Mouse (Mus musculus): Measurements from ENCODE around the gene Twnk. TPM values are rescaled to one million over a fixed set of nuclear protein-coding genes. Genes with fewer than 3 reads are reported as not detected.

Gene Twnk
- total RNA-seq, 2 experiments from 2014 or later, result 24.7 to 30.5 TPM

- DNase-seq (ENCODE audit: low spot score in 2 of 2), result peak; percentile 89 to 92
Observed at GRCm38 (mm10) chr19:45047417-45047934, 42.0 kb downstream of the Twnk start, which contains the start of gene Sfxn3. Gene Sfxn3 (plus strand): TSS chr19:45047503.

DNA sequence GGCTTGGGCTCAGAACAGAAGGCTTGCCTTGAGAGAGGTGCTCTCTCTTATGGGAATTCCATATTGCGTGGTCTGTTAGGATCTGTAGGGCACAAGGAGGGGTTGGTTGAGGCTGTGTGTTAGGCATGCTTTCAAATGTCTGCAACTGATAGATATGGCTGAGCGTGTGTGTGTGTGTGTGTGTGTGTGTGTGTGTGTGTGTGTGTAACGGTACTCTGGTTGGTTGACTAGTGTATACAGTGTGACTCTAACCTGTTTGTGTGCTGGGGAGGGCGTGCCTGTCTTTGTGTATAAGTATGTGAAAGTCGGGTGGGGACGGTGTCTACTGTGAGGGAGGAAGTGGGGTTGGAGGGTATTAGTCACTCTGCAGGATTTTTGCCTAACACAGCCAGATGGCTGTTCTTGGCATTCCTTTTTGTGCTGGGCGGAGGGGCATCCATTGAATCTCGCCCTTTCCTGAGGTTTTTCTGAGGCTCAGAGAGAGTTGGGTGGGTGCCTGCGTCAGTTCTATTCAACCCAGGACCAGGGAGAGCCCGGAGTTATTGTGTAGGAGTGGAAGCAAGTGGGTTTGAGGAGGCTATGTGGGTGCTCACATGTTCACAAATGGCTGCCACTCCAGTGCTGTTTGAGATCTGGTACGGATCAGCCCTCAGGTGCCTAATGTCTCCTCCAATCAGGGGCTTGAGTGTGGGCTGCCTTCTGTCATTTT is 42.6 kb downstream of the Twnk start:
- DNase-seq (ENCODE audit: low spot score in 2 of 2), result no peak

- DNase-seq (ENCODE audit: low spot score in 2 of 2), result no peak
Observed at GRCm38 (mm10) chr19:45048644-45049365, 43.3 kb downstream of the Twnk start.

DNA sequence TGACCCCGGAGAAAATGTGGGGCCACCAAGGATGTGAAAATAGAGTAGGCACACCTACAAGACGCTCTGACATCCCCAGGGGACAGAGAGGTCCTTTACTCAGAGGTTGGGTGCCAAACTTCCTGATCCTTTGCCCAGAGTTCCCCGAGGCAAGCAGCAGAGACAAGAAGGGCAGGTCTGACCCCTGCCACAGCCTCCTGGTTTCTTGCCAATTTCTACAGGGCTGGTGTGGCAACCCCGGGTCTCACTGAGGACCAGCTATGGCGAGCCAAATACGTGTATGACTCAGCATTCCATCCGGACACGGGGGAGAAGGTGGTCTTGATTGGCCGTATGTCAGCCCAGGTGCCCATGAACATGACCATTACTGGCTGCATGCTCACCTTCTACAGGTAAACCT is 44.1 kb downstream of the Twnk start:
- DNase-seq (ENCODE audit: low spot score in 2 of 2), result no peak

DNA sequence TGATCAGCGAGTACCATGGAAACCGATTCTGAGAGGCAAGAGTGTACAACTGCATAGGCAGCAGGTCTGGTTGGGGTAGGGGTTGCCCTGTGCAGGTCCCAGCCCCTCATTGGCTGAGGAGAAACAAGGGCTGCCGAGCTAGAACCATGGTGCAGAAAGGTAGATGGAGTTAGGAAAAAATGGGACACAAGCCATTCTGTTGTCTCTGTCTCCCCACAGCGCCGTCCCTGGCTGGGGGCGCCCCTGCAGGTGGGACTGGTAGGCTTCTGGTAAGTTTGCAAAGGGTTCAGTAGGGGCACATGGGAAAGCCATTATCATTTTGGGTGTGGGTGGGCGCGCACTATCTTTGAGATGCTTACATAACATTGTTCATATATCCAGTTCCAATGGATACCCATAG is 48.0 kb downstream of the Twnk start:
- DNase-seq (ENCODE audit: low spot score in 2 of 2), result no peak

GRCm38 (mm10) chr19:45054892-45055690 is 49.6 kb downstream of the Twnk start:
- DNase-seq (ENCODE audit: low spot score in 2 of 2), result no peak

- no peak for DNase-seq (ENCODE audit: low spot score in 2 of 2)
Observed at GRCm38 (mm10) chr19:45056364-45056763, 50.9 kb downstream of the Twnk start.

DNA sequence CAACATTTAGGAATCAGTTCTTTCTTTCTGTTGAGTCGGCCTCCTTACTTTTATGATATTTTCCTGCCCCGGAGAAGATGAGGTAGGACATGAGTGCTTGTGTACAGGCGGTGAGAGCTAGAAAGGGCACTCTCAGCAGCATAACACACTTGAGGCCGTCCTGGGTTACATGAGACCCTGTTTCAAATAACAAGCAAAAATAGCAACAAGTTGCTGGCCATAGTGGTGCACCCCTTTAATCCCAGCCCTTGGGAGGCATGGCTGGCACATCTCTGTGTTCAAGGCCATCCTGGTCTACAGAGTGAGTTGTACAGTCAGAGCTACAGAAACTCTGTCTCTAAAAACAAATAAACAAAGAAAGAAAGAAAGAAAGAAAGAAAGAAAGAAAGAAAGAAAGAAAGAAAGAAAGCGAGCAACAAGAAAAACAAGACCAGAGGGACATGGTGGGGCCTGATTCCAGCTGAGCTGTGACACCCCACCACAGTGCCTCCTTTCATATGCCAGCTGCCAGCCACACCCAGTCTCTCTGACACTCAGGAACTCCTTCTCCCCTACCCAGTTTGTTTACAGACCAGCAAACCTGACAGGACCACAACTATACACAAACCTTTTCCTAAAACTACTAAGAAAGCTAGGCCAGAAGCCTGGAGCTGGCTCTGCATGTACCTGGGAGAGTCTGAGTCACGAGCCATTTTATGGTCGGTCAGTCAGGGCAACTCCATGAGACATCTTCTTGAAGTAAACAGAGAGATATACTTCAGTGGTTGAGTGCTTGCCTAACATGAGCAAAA is 51.6 kb downstream of the Twnk start:
- DNase-seq (ENCODE audit: low spot score in 2 of 2), result no peak

DNA sequence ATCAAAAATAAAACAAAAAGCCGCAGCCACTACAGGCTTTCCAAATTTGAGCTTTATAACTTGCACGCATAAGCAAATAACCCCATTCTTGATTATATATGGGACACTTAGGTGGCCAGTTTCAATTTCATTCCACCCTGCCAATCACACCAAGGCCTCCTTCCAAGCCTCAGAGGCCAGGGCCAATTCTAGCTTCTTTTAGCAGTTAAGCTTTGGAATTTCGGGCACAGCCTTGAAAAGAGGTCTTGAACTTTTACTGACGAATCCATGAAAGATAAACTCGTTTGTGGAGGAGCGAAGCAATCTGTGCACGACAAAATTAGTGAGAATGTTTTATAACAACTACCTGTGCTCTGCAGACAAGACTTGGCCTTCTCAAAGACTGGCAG is 52.3 kb downstream of the Twnk start:
- DNase-seq (ENCODE audit: low spot score in 2 of 2), result no peak

GRCm38 (mm10) chr19:45058113-45058839 is 52.8 kb downstream of the Twnk start:
- peak; percentile 82 to 84 for DNase-seq (ENCODE audit: low spot score in 2 of 2)

- no peak for DNase-seq (ENCODE audit: low spot score in 2 of 2)
Observed at GRCm38 (mm10) chr19:45058841-45059240, 53.4 kb downstream of the Twnk start.

Other genes starting within 250 kb of the Twnk start
- gene Pax2, start 249.6 kb upstream of the Twnk start, total RNA-seq (2021), result not detected
- 10 to 100 TPM; 20.9 to 21.8 TPM for gene Slf2, start 74.5 kb upstream of the Twnk start, total RNA-seq (2021)
- 1 to 10 TPM; 4.1 to 5.5 TPM for gene Sema4g, start 16.6 kb upstream of the Twnk start, total RNA-seq (2021)
- 10 to 100 TPM; 45.2 to 48.3 TPM for gene Mrpl43, start 779 bp downstream of the Twnk start, total RNA-seq (2021)
- 10 to 100 TPM; 70.6 to 72.7 TPM for gene Lzts2, start 8.8 kb downstream of the Twnk start, total RNA-seq (2021)
- gene Pdzd7, start 40.1 kb downstream of the Twnk start, total RNA-seq (2021), result under 1 TPM; 0.13 to 0.48 TPM
- gene Sfxn3, start 41.8 kb downstream of the Twnk start, total RNA-seq (2021), result 10 to 100 TPM; 50.1 to 51.8 TPM
- gene Kazald1, start 69.6 kb downstream of the Twnk start, total RNA-seq (2021), result 1 to 10 TPM; 5.2 to 7.4 TPM
- not detected for gene Tlx1, start 145.0 kb downstream of the Twnk start, total RNA-seq (2021)
- gene Lbx1, start 230.1 kb downstream of the Twnk start, total RNA-seq (2021), result under 1 TPM in 1 of 2 experiments, not detected in 1; 0.22 TPM